Mouse (Mus musculus) heart, postnatal 0 days (tissue): ENCODE results near the gene Ano6.

ENCODE experiments used
- CTCF ChIP-seq: IDR thresholded peaks from 2 replicates; pipeline ENCODE4 v1.5.1; 2016; ENCODE audit warnings: antibody characterized with exemption, control low read depth, low read depth
- EP300 ChIP-seq: IDR thresholded peaks from 2 replicates; pipeline ENCODE4 v1.6.1; 2016; ENCODE audit warnings: antibody characterized with exemption, low read depth

GRCm38 (mm10) chr15:95977169-95977938, 186.7 kb downstream of the Ano6 start:
- TF ChIP-seq CTCF, result no peak
- TF ChIP-seq EP300, result no peak
